Mouse (Mus musculus) embryonic facial prominence, embryonic 11.5 days (tissue): ENCODE measurements around the gene Cdc42. TPM values are rescaled to one million over a fixed set of nuclear protein-coding genes. Genes with fewer than 3 reads are reported as not detected.

ENCODE experiments used
- ATAC-seq: fragments of 200-750 bp; cut with Nextera tagmentation; replicated peaks from 2 replicates; pipeline ENCODE4 v1.8.0; 2017; ENCODE audit warnings: low read depth; ENCODE audit not compliant: insufficient number of reproducible peaks, low FRiP score, low TSS enrichment
- DNase-seq: peaks from one replicate; pipeline ENCODE4 v3.0.0-alpha.2; 2015; ENCODE audit warnings: low spot score
- H3K27ac ChIP-seq: fragments of 300-500 bp; sonication (generic); replicated peaks from 2 replicates; pipeline ENCODE4 v1.5.1; 2014; ENCODE audit warnings: mild to moderate bottlenecking, low read depth, low read length, control low read depth
- H3K27me3 ChIP-seq: fragments of 300-500 bp; sonication (generic); 2 replicates; pipeline ENCODE4 v1.6.1; 2014; ENCODE audit warnings: mild to moderate bottlenecking, low read length, moderate library complexity, mixed read lengths; ENCODE audit not compliant: control insufficient read depth, insufficient read depth
- H3K36me3 ChIP-seq: fragments of 300-500 bp; sonication (generic); replicated peaks from 2 replicates; pipeline ENCODE4 v1.6.1; 2014; ENCODE audit warnings: low read depth, mild to moderate bottlenecking, low read length, moderate library complexity, mixed read lengths; ENCODE audit not compliant: control insufficient read depth, insufficient read depth
- H3K4me1 ChIP-seq: fragments of 300-500 bp; sonication (generic); 2 replicates; pipeline ENCODE4 v1.6.1; 2014; ENCODE audit warnings: low read length, mixed read lengths; ENCODE audit not compliant: control insufficient read depth, insufficient read depth
- H3K4me2 ChIP-seq: fragments of 300-500 bp; sonication (generic); 2 replicates; pipeline ENCODE4 v1.6.1; 2014; ENCODE audit warnings: low read depth, mild to moderate bottlenecking, control low read depth, low read length, moderate library complexity
- H3K4me3 ChIP-seq: fragments of 300-500 bp; sonication (generic); 2 replicates; pipeline ENCODE4 v1.5.1; 2014; ENCODE audit warnings: low read depth, low read length, control low read depth
- H3K9ac ChIP-seq: fragments of 300-500 bp; sonication (generic); replicated peaks from 2 replicates; pipeline ENCODE4 v1.6.1; 2014; ENCODE audit warnings: mild to moderate bottlenecking, control low read depth, low read length
- H3K9me3 ChIP-seq: fragments of 300-500 bp; sonication (generic); replicated peaks from 2 replicates; pipeline ENCODE4 v1.6.1; 2016; ENCODE audit warnings: mild to moderate bottlenecking, low read length, inconsistent platforms, mixed read lengths; ENCODE audit not compliant: control insufficient read depth
- WGBS: fragments of 180-500 bp; shearing (Covaris S2); extraction: QIAGEN DNeasy Blood & Tissue Kit; methylation state at CpG from one replicate; pipeline ENCODE4 v1.1.7; 2014; 5-methylcytosine and 5-hydroxymethylcytosine counted together
- polyA plus RNA-seq: library from polyadenylated mRNA; unstranded; fragments of >200 nt; fragmentation: Nextera tagmentation; extraction: Ambion mirVana; gene quantifications from 2 replicates; pipeline ENCODE4 v1.2.1, GENCODE M21; 2014

Cdc42 gene
- polyA plus RNA-seq, 1 experiment from 2014 or later: 781 TPM

DNA sequence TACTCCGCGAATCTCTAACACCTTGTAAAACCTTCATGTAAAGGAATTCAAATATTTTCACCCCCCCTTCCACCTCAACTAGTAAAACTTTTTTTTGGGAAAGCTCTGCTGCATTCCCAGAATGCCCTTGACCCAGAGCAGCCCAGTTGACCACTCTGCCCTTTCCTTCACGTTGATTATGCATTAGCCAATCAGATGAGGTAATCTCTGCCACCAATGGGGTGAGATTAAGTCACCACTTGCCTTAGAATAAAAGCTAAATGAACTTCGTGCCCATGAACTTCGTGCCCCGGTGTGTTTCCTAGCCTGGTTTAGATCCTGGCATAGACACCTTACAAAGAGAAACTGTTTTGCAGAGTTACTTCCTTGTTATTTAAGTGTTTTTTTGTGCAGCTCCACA is 31.5 kb upstream of the Cdc42 start:
- DNase-seq (no peak), ATAC-seq (no peak)
- Histone ChIP-seq H3K9ac (peak overlapping the region; percentile 84), H3K4me1 (no peaks in the 10 kb centered on the region), H3K36me3 (no peaks in the 10 kb centered on the region), H3K27ac (no peak overlapping the region), H3K4me3 (peak overlapping the region; percentile 76), H3K4me2 (peak overlapping the region; percentile 56), H3K27me3 (no peaks in the 10 kb centered on the region), H3K9me3 (no peaks in the 10 kb centered on the region)
- 49% methylated on average over 6 of the region's 6 CpGs for WGBS

DNA sequence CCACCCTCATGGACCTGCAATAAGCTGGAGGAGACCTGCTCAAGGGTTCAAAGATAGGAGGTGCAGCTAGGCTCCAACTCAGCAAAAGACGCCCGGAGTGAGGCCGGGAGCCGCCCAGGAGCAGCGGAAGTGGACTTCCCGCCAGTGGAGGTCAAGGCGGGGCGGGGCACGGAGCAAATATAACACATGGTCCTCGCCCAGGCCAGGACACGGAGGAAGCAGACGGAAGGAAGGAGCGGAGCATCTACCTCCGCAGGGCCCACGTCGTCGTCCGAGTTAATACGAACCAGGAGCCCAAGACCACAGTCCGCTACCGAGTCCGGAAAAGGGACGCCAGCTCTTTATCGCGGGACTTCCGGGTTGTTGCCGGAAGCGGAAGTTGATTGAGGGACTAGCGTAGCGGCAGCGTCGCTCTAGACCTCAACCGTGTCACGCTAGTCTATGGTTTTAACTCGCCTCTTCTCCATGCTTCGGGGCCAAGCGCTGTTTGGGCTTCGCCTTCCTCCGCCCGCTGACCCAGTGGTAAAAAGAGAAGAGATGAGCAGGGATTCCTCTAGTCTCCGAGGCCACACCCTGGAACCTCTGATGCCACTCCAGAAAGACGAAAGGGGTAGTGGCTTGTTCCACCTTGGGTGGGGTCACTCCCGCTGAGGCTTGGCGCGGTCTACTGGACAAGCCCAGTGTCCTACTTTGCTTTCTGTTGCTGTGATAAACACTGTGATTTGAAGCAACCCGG is 30.7 kb upstream of the Cdc42 start:
- H3K9me3 ChIP-seq: no peaks in the 10 kb centered on the region
- WGBS: under 1% methylated on average over 46 of the region's 46 CpGs
- DNase-seq: peak; percentile 97

DNA sequence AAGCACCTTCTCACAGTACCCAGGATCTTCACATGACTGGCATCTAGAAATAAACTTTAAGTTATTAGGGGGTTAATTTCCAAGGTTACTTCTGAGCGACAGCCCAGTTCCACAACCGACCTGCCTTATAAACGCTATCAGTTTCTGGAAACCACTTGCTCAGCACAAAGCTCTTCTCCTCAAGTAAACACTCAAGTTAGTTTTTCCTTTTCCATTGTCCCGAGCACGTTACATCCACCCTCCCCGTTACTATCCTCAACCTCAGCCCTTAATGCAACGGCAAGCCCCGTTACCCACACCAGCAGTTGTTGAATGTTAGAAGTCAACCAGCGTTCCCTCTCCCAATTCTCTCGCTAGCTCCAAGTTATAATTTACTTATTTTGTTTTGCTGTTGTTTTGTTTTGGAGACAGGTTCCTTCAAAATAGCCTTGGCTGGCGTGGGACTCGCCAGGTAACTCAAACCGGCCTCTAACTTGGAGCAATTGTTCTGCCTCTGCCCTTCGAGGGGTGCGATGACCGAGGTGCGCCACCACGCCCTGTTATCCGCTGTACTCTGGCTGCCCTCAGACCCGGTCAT is 30.1 kb upstream of the Cdc42 start:
- DNase-seq: peak; percentile 22
- no peaks in the 10 kb centered on the region for H3K4me1 ChIP-seq
- under 1% methylated on average over 20 of the region's 20 CpGs for WGBS
- H3K9me3 ChIP-seq: no peaks in the 10 kb centered on the region
- ATAC-seq: no peak
- H3K36me3 ChIP-seq: no peaks in the 10 kb centered on the region
- H3K4me3 ChIP-seq: peak overlapping the region; percentile 76
- peak overlapping the region; percentile 56 for H3K4me2 ChIP-seq
- peak overlapping the region; percentile 84 for H3K9ac ChIP-seq
- no peaks in the 10 kb centered on the region for H3K27me3 ChIP-seq
- H3K27ac ChIP-seq: peak overlapping the region; percentile 87

More for the DNA sequence above, 30.7 kb upstream of the Cdc42 start:
- Histone ChIP-seq H3K27ac (peak overlapping the region; percentile 87), H3K4me2 (peak overlapping the region; percentile 56), H3K9ac (peak overlapping the region; percentile 84), H3K4me1 (no peaks in the 10 kb centered on the region), H3K27me3 (no peaks in the 10 kb centered on the region), H3K4me3 (peak overlapping the region; percentile 76), H3K36me3 (no peaks in the 10 kb centered on the region)
- peak; percentile 86 for ATAC-seq

DNA sequence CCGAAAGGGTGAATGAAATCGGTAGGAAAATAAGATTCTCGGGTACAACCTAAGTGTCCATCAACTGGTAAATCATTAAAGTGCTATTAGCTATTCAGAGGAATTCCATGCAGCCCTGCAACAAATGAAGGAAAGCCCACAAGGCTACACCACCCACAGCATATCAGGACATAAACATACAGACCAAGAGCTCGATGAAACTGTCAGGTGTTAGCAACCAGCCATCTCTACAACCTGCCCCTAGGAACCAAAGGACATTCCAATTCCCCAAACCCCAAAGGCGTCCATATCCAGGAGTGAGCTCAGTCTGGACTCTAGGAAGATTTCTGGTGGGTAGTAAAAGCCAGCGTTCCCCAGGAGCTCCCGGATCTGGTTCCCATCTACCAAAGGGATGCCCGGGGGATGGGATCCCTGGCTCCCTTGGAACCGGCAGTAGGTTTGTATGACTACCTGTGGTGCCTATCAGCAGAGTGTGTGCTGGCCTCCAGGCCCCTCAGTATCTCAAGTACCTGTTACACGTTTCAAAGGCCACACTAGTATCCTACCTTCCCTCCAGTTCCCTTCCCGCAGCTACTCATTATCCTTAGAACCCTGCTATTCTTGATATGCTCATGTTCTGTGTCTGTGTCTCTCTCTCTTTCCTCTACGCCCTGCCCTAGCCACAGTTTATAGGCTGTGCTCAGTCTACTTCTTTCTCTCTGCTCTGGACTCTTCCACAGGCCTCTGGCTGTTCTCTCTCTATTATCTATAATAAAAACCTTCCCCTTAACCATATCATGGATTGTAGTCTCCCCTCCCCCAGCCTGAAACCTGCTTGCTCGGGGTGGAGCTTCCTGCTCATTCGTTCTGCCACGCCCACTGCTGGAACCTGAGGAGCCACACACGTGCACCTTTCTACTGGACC is 23.4 kb upstream of the Cdc42 start:
- H3K9me3 ChIP-seq: no peaks in the 10 kb centered on the region
- DNase-seq (peak; percentile 47), ATAC-seq (peak; percentile 73; the same call in 1 of the 2 replicates)
- WGBS: 35% methylated on average over 14 of the region's 16 CpGs
- H3K27me3 ChIP-seq: no peaks in the 10 kb centered on the region
- no peaks in the 10 kb centered on the region for H3K4me1 ChIP-seq
- peak overlapping the region; percentile 23; the same call in 1 of the 2 replicates for H3K9ac ChIP-seq
- no peaks in the 10 kb centered on the region for H3K36me3 ChIP-seq
- no peak overlapping the region for H3K4me3 ChIP-seq
- H3K4me2 ChIP-seq: no peak overlapping the region
- no peak overlapping the region for H3K27ac ChIP-seq

DNA sequence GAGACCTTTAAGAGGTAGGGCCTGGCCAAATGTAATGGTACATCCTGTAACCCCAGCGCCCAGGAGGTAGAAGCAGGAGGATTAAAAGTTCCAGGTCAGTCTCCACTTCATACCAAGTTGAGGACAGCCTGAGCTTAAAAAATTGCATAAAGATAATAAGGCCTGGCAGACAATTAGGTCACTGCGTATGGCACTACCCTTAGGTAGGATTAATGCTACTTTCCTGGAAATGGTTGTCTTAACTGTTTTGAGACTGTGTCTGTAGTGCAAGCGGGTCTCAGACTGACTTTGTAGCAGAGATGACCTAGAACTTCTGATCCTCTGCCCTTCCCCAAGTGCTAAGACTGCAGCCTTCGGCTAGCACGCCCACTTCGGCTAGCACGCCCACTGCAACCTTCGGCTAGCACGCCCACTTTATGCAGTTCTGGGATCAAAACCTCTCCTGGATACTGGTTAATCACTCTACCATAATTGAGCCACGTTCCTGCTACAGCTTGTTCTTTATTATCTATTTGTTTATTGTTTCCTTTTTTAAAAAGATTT is 22.3 kb upstream of the Cdc42 start:
- no peak overlapping the region for H3K9ac ChIP-seq
- H3K4me2 ChIP-seq: no peak overlapping the region
- WGBS: 93% methylated on average over 10 of the region's 10 CpGs
- H3K36me3 ChIP-seq: no peaks in the 10 kb centered on the region
- no peak overlapping the region for H3K4me3 ChIP-seq
- ATAC-seq: no peak
- no peak overlapping the region for H3K27ac ChIP-seq
- H3K9me3 ChIP-seq: no peaks in the 10 kb centered on the region
- DNase-seq: no peak
- H3K27me3 ChIP-seq: no peaks in the 10 kb centered on the region
- H3K4me1 ChIP-seq: no peaks in the 10 kb centered on the region

DNA sequence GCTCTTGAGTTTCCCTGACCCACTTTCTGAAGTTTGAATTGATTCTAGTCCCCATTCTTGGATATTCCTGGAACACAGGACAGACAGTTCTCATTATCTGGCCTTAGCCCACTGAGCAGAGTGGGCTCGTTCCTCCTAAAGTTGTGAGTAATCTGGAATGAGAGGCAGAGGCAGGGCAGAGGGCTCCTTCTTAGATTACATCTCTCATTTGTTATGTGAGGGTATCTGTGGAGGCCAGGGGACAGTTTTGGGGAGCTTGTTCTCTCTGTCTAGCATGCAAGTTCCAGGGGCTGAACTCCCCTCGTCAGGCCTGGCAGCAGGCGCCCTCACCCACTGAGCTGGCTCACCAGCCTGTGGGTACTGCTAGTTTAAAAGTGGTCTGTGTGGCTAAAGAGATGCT is 21.6 kb upstream of the Cdc42 start:
- Histone ChIP-seq H3K9ac (no peak overlapping the region), H3K27me3 (no peaks in the 10 kb centered on the region), H3K27ac (no peak overlapping the region), H3K4me3 (no peak overlapping the region), H3K4me2 (no peak overlapping the region), H3K36me3 (no peaks in the 10 kb centered on the region), H3K9me3 (no peaks in the 10 kb centered on the region), H3K4me1 (no peaks in the 10 kb centered on the region)
- DNase-seq (no peak), ATAC-seq (no peak)
- WGBS: 83% methylated on average over 3 of the region's 3 CpGs

DNA sequence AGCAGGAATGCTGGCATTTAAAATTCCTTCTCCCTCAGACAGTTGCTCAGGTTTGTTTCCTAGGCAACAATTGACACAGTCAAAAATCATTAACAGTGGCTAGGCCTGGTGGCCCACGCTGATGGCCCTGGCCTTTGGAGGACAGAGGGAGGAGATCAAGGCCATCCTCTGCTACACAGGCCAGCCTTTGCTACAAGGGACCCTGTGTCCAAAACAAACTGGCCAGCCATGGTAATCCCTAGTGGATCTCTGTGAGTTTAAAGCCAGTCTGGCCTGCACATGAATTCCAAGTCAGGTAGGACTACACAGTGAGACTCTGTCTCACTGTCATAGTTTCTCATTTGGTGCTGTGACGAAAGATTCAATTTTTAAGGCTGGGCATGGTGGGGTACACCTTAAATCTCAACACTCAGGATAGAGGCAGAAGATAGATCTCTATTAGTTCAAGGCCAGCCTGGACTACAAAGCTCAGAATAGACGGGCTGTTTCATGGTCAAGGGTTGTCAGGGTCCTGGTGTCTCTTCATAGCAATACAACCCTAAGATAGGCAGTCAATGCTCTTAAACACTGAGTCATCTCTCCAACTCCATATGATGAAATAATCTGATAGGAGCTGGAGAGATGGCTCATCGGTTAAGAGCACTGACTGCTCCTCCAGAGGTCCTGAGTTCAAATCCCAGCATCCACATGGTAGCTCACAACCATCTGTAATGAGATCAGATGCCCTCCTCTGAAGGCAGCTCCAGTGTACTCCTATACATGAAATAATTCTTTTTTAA is 20.2 kb upstream of the Cdc42 start:
- no peak overlapping the region for H3K9ac ChIP-seq
- no peaks in the 10 kb centered on the region for H3K36me3 ChIP-seq
- H3K4me3 ChIP-seq: no peak overlapping the region
- no peaks in the 10 kb centered on the region for H3K4me1 ChIP-seq
- ATAC-seq: no peak
- no peak for DNase-seq
- 81% methylated on average over 4 of the region's 4 CpGs for WGBS
- H3K27ac ChIP-seq: no peak overlapping the region
- no peaks in the 10 kb centered on the region for H3K9me3 ChIP-seq
- H3K27me3 ChIP-seq: no peaks in the 10 kb centered on the region
- H3K4me2 ChIP-seq: no peak overlapping the region
